Comparison of ENCODE assay signal across 28 mouse cellular contexts in the genomic region with DNA sequence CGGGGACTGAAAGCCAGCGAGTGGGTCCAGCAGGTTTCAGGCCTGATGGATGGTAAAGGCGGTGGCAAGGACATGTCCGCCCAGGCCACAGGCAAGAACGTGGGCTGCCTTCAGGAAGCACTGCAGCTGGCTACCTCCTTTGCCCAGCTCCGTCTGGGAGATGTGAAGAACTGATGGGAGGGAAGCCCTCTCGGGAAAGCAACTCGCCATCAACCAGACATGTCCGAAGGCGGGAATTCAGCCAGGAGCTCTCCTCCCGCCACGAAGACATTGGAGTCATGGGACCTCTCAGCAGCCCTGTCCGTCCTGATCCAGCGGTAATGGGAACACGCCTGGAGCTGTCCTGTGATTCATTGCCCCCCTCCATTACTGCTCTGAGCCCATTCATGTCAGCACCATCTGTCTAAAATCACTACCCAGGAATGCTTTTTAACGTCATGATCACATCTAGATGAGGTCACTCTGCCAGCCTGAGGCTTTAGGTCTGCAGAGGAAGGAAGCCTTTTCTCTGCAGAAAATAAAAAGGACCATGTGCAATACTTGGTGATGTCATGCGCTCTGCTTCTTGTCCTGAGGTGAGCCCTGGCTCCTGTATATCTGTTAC. TPM values are rescaled to one million over a fixed set of nuclear protein-coding genes. Genes with fewer than 3 reads are reported as not detected.
A peak's percentile ranks its signal among the peaks of the same experiment; 100 is the strongest.
DNase-seq lines count a peak whose midpoint lies in the region; ATAC-seq and TF ChIP-seq lines count a peak whose summit lies in the region.
"Had no signal": no experiment of that assay in that cellular context is flagged by ENCODE, and none has a peak within 500 bp of the region (broad histone marks: within the 10 kb centered on the region; RNA-seq: fewer than 3 reads in every experiment).

No protein-coding gene starts in this region.

- no peak for ATAC-seq in heart, embryonic 12.5 days (ENCODE audit: insufficient number of reproducible peaks, low FRiP score)
- no peak for ATAC-seq in kidney, embryonic 16.5 days (ENCODE audit: low FRiP score, low TSS enrichment)

- peaks cover 22% of the 10 kb centered on the region for H3K4me1 ChIP-seq in heart, embryonic 12.5 days (replicated peaks)
- H3K4me1 ChIP-seq in MEL (ENCODE audit: control insufficient read depth in 1 of 2, insufficient read depth in 2 of 2, low read length in 2 of 2): peaks cover 4 to 19% of the 10 kb centered on the region in 2 experiments
- peaks cover 15% of the 10 kb centered on the region for H3K4me1 ChIP-seq in kidney, embryonic 16.5 days (ENCODE audit: insufficient read depth, low read length)

- peak; percentile 17 for DNase-seq in cerebellum, adult 11 months
- DNase-seq in cerebellum, postnatal 4 days (ENCODE audit: low spot score in 2 of 2): no peak
- no peak for DNase-seq in heart, postnatal 36 days
- peak; percentile 59 for DNase-seq in 3T3-L1 (ENCODE audit: low read depth, low spot score)
- no peak for DNase-seq in MEL (ENCODE audit: low read depth, low spot score)
- no peak for DNase-seq in T-cell, adult 2 months (ENCODE audit: low spot score)
- DNase-seq: adrenal gland, adult 2 months; cerebellum, adult 8-10 months; heart, postnatal 14 days; kidney, postnatal 36 days; right cerebral cortex, postnatal 14 days had no signal

- no peak for TF ChIP-seq RAD21 in MEL (IDR thresholded peaks at IDR 0.05; ENCODE audit: low read depth, low read length)

- no peaks in the 10 kb centered on the region for H3K27me3 ChIP-seq in heart, embryonic 12.5 days (replicated peaks)
- H3K27me3 ChIP-seq in MEL (ENCODE audit: control insufficient read depth in 1 of 2, insufficient read depth in 2 of 2, low read length in 2 of 2): no peaks in the 10 kb centered on the region
- H3K27me3 ChIP-seq in kidney, embryonic 16.5 days (ENCODE audit: insufficient read depth, low read length): no peaks in the 10 kb centered on the region
- H3K27me3 ChIP-seq: heart, embryonic 13.5 days; hindbrain, embryonic 12.5 days; limb, embryonic 12.5 days had no signal

- H3K4me2 ChIP-seq in heart, embryonic 12.5 days: no peak overlapping the region
- no peak overlapping the region for H3K4me2 ChIP-seq in kidney, embryonic 16.5 days (replicated peaks; ENCODE audit: low read depth, low read length)
- H3K4me2 ChIP-seq: limb, embryonic 12.5 days had no signal

- peak overlapping the region; percentile 24; the same call in 1 of the 2 replicates for H3K9ac ChIP-seq in heart, embryonic 12.5 days
- no peak overlapping the region for H3K9ac ChIP-seq in MEL (ENCODE audit: control insufficient read depth, low read depth, low read length, poor library complexity, severe bottlenecking)
- no peak overlapping the region for H3K9ac ChIP-seq in kidney, embryonic 16.5 days (replicated peaks; ENCODE audit: low read length)
- H3K9ac ChIP-seq: heart, embryonic 13.5 days; hindbrain, embryonic 12.5 days; limb, embryonic 12.5 days had no signal

- no peak for TF ChIP-seq POLR2A in MEL (IDR thresholded peaks at IDR 0.05; ENCODE audit: control insufficient read depth in 1 of 2, insufficient read depth in 1 of 2, low read depth in 1 of 2, low read length in 2 of 2, poor library complexity in 1 of 2)

- no peak overlapping the region for H3K4me3 ChIP-seq in heart, embryonic 12.5 days
- H3K4me3 ChIP-seq in MEL (ENCODE audit: control insufficient read depth in 1 of 2, insufficient read depth in 1 of 2, low read depth in 2 of 2, low read length in 2 of 2): no peak overlapping the region
- no peak overlapping the region for H3K4me3 ChIP-seq in kidney, embryonic 16.5 days (ENCODE audit: low read length)

- 83% methylated on average over 17 of the region's 17 CpGs for WGBS in heart, embryonic 12.5 days
- WGBS in kidney, embryonic 16.5 days: 89% methylated on average over 17 of the region's 17 CpGs

- H3K27ac ChIP-seq in heart, embryonic 12.5 days (ENCODE audit: poor library complexity, severe bottlenecking): no peak overlapping the region
- H3K27ac ChIP-seq in MEL (ENCODE audit: control insufficient read depth, low read depth, low read length): peak overlapping the region; percentile 11; the same call in 1 of the 2 replicates
- no peak overlapping the region for H3K27ac ChIP-seq in kidney, embryonic 16.5 days (ENCODE audit: low read length)
- H3K27ac ChIP-seq: heart, embryonic 13.5 days; hindbrain, embryonic 12.5 days; limb, embryonic 12.5 days; midbrain, embryonic 10.5 days had no signal

- intact Hi-C loops in heart, postnatal 36 days (cut with DNase I): no loop called here

- TF ChIP-seq EP300 in MEL (IDR thresholded peaks at IDR 0.05; ENCODE audit: low read depth in 1 of 2, low read length in 2 of 2): no peak

- H3K9me3 ChIP-seq in heart, embryonic 12.5 days (replicated peaks): no peaks in the 10 kb centered on the region
- no peaks in the 10 kb centered on the region for H3K9me3 ChIP-seq in MEL (replicated peaks; ENCODE audit: insufficient read depth, low read length)
- no peaks in the 10 kb centered on the region for H3K9me3 ChIP-seq in kidney, embryonic 16.5 days (ENCODE audit: low read length)
- H3K9me3 ChIP-seq: heart, embryonic 13.5 days; hindbrain, embryonic 12.5 days; limb, embryonic 12.5 days had no signal

- TF ChIP-seq CTCF in MEL (IDR thresholded peaks at IDR 0.05 in 2 of 3, conservative IDR thresholded peaks at IDR 0.05 in 1 of 3; ENCODE audit: control insufficient read depth in 1 of 3, insufficient read depth in 1 of 3, low read depth in 2 of 3, low read length in 3 of 3, poor library complexity in 1 of 3, severe bottlenecking in 1 of 3): no peak

- peaks cover 20% of the 10 kb centered on the region for H3K79me2 ChIP-seq in MEL (ENCODE audit: control insufficient read depth, insufficient read depth, low read length, poor library complexity)

- H3K36me3 ChIP-seq in heart, embryonic 12.5 days: peaks cover 64% of the 10 kb centered on the region
- H3K36me3 ChIP-seq in MEL (ENCODE audit: control insufficient read depth in 1 of 2, insufficient read depth in 2 of 2, low read length in 2 of 2): peaks cover 17% of the 10 kb centered on the region in 2 experiments
- peaks cover 51% of the 10 kb centered on the region for H3K36me3 ChIP-seq in kidney, embryonic 16.5 days (ENCODE audit: insufficient read depth, low read length)

TF ChIP-seq in MEL, 35 proteins besides CTCF, POLR2A, EP300 and RAD21:
- TF ChIP-seq MXI1 (IDR thresholded peaks at IDR 0.05; ENCODE audit: low read depth, low read length) (0 out of 2 replicates have a peak, but pooled peaks have one; percentile 32), USF1 (IDR thresholded peaks at IDR 0.05; ENCODE audit: low read depth, low read length) (no peak), JUND (IDR thresholded peaks at IDR 0.05; ENCODE audit: low read depth, low read length) (no peak)
TF ChIP-seq in MEL: peak in this region for 1.

RNA-seq across cellular contexts. Expression of a gene that starts 1.0 kb away (rescaled TPM):
- polyA plus RNA-seq in heart, embryonic 12.5 days (2016; fragmentation: Nextera tagmentation; extraction: Ambion mirVana): 10.9 and 11.6 TPM in 2 replicates
- not detected for total RNA-seq in heart, postnatal 36 days (2021)
- 19.2 and 26.4 TPM in 2 replicates for total RNA-seq in MEL (2012; rRNA removed)
- polyA plus RNA-seq in MEL (2012; ENCODE audit: insufficient read depth in 1 of 2, insufficient read length in 2 of 2, low read depth in 1 of 2, low replicate concordance in 2 of 2, missing spikeins in 1 of 2): 1 to 10 TPM in 1 of 2 experiments, not detected in 1; 8.0 TPM
- 19.1 TPM in 2 replicates for polyA plus RNA-seq in kidney, embryonic 16.5 days (2015; fragmentation: Nextera tagmentation; extraction: Ambion mirVana)
- total RNA-seq: adrenal gland, adult 2 months; gastrocnemius, adult 8-10 months; heart, postnatal 14 days; layer of hippocampus, adult 8-10 months; left cerebral cortex, postnatal 14 days had no signal
- polyA plus RNA-seq: CD4-positive, CD25-positive, alpha-beta regulatory T cell, adult 4 months; cortical plate, adult 2 months; forebrain, embryonic 14.5 days; gonadal fat pad, adult 2 months; liver, embryonic 16.5 days had no signal

RNA-seq across cellular contexts. Expression of a gene that starts 22.2 kb away (rescaled TPM):
- polyA plus RNA-seq in heart, embryonic 12.5 days (2016; fragmentation: Nextera tagmentation; extraction: Ambion mirVana): 49.3 and 52.3 TPM in 2 replicates
- total RNA-seq in heart, postnatal 36 days (2021): 10 to 100 TPM; 31.9 to 32.3 TPM
- total RNA-seq in MEL (2012; rRNA removed): 106 and 132 TPM in 2 replicates
- 100 to 1,000 TPM in 1 of 2 experiments, 10 to 100 TPM in 1; 25.1 to 162 TPM for polyA plus RNA-seq in MEL (2012; ENCODE audit: insufficient read depth in 1 of 2, insufficient read length in 2 of 2, low read depth in 1 of 2, low replicate concordance in 2 of 2, missing spikeins in 1 of 2)
- 57.7 and 66.3 TPM in 2 replicates for polyA plus RNA-seq in kidney, embryonic 16.5 days (2015; fragmentation: Nextera tagmentation; extraction: Ambion mirVana)

RNA-seq across cellular contexts. Expression of a gene that starts 23.6 kb away (rescaled TPM):
- polyA plus RNA-seq in heart, embryonic 12.5 days (2016; fragmentation: Nextera tagmentation; extraction: Ambion mirVana): 5.4 and 5.7 TPM in 2 replicates
- total RNA-seq in heart, postnatal 36 days (2021): 10 to 100 TPM; 11.1 to 11.7 TPM
- 17.8 and 18.1 TPM in 2 replicates for total RNA-seq in MEL (2012; rRNA removed)
- 100 to 1,000 TPM in 1 of 2 experiments, 10 to 100 TPM in 1; 18.6 to 112 TPM for polyA plus RNA-seq in MEL (2012; ENCODE audit: insufficient read depth in 1 of 2, insufficient read length in 2 of 2, low read depth in 1 of 2, low replicate concordance in 2 of 2, missing spikeins in 1 of 2)
- polyA plus RNA-seq in kidney, embryonic 16.5 days (2015; fragmentation: Nextera tagmentation; extraction: Ambion mirVana): 6.2 and 6.8 TPM in 2 replicates

RNA-seq across cellular contexts. Expression of a gene that starts 37.1 kb away (rescaled TPM):
- polyA plus RNA-seq in heart, embryonic 12.5 days (2016; fragmentation: Nextera tagmentation; extraction: Ambion mirVana): not detected in 2 replicates
- under 1 TPM; 0.80 to 0.81 TPM for total RNA-seq in heart, postnatal 36 days (2021)
- not detected in 2 replicates for total RNA-seq in MEL (2012; rRNA removed)
- polyA plus RNA-seq in MEL (2012; ENCODE audit: insufficient read depth in 1 of 2, insufficient read length in 2 of 2, low read depth in 1 of 2, low replicate concordance in 2 of 2, missing spikeins in 1 of 2): not detected
- 87.0 and 94.7 TPM in 2 replicates for polyA plus RNA-seq in kidney, embryonic 16.5 days (2015; fragmentation: Nextera tagmentation; extraction: Ambion mirVana)
- polyA plus RNA-seq: CD4-positive, CD25-positive, alpha-beta regulatory T cell, adult 4 months; heart, embryonic 13.5 days; intestine, postnatal 0 days; liver, embryonic 16.5 days; lung, postnatal 0 days; thymus, postnatal 0 days had no signal

RNA-seq across cellular contexts. Expression of a gene that starts 39.3 kb away (rescaled TPM):
- 16.2 and 18.1 TPM in 2 replicates for polyA plus RNA-seq in heart, embryonic 12.5 days (2016; fragmentation: Nextera tagmentation; extraction: Ambion mirVana)
- 100 to 1,000 TPM in 1 of 2 experiments, 10 to 100 TPM in 1; 97.4 to 113 TPM for total RNA-seq in heart, postnatal 36 days (2021)
- total RNA-seq in MEL (2012; rRNA removed): 13.0 and 13.5 TPM in 2 replicates
- polyA plus RNA-seq in MEL (2012; ENCODE audit: insufficient read depth in 1 of 2, insufficient read length in 2 of 2, low read depth in 1 of 2, low replicate concordance in 2 of 2, missing spikeins in 1 of 2): 10 to 100 TPM in 1 of 2 experiments, not detected in 1; 13.4 TPM
- 10.5 and 12.7 TPM in 2 replicates for polyA plus RNA-seq in kidney, embryonic 16.5 days (2015; fragmentation: Nextera tagmentation; extraction: Ambion mirVana)

Comparison
In these comparisons a context has a peak if more than half of its experiments do, and no peak if none do; other contexts are left out.
1. DNase-seq: peak in cerebellum, adult 11 months (single experiment) and 3T3-L1 (single experiment); none in cerebellum, postnatal 4 days (0 of 2), heart, postnatal 36 days (0 of 2), MEL (single experiment) and T-cell, adult 2 months (single experiment).